Mouse (Mus musculus): ENCODE measurements around the gene 1700011L22Rik. TPM values are rescaled to one million over a fixed set of nuclear protein-coding genes. Genes with fewer than 3 reads are reported as not detected.

1700011L22Rik gene
- total RNA-seq, 2 experiments from 2014 or later: not detected

DNA sequence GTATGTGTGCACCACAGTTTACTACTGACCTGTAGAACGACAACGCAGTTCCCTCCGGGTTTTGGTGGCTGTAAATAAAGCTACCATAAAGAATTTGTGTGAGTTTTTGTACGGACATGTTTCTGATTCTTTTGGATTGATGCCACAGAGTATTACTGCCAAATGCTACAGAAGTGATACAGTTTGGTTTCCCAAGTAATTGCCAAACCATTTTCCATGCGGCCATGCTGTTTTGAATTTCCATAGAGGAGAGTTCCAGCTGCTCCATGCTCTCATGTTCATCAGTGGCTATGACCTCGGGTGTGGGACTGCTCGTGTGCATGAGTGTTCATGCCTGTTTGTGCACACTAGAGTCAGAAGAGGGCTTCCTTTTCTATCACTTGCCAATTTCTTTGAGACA lies 8.4 kb downstream of the 1700011L22Rik start:
- DNase-seq (ENCODE audit: low spot score in 2 of 2): no peak

DNA sequence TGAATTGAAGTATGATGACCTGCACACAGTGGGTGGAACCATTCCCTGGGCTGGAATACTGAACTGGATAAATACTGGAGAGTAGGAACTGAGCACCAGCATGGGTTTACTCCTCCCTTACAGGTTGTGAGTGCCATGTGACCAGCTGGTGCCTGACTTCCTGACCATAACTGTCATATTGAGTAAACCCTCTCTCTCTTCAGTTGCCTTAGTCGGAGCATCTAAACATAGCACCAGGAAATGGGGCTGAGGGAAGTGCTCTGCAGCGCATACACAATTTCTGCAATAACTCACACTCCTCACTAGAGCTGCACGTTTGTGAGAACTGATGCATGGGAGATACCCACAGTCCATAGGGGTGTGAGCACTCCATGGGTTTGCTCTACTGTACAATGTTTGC lies 9.1 kb downstream of the 1700011L22Rik start:
- DNase-seq (ENCODE audit: low spot score in 2 of 2): no peak

DNA sequence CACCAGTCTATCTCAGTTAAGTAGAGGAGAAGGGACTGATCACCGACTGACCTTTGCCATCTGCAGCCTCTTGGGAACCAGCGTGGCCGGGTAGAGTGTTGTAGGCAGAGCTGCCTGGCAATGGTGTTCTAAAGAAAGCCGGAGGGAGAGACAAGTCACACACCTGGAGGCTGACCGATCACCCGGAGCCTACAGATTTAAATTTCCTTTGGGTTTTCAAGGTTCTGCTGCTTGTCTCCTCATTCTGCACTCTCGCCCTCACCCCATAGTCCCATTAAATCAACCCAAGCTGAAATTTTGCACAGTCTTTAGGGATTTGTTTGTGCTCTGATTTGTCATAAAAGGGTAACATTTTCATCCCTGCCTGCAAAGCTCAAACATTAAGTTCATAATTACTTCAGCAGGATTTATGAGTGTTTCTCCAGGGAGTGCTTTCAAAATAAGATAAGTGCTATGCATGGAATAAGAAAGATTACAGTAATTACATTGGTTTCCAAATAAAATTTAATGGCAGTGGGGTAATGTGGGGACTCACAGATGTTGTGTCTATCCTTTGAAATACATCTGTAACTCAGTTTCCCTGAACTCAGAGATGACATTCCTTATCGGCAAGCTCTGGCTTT lies 19.0 kb downstream of the 1700011L22Rik start:
- DNase-seq (ENCODE audit: low spot score in 2 of 2): no peak

- no peak for DNase-seq (ENCODE audit: low spot score in 2 of 2)
Observed at GRCm38 (mm10) chr8:79227916-79228315, 20.5 kb downstream of the 1700011L22Rik start.

DNA sequence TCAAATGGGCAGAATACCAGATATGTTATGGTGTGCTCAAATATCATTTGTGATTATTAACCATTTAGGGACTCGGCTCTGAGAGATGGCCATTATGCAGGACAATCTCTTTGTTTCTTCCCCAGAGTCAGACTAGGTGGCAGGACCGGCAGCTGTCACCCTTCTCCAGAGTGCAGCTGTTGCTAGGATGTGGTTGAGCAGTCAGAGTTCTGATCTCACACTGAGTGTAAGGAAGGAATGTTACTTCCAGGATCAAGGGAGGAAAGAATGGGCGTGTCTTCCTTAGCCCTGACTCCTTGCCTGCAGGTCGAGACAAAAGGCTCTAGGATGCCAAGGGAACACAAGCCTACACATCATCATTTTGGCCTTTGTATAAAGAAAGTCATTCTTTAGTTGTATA lies 21.2 kb downstream of the 1700011L22Rik start:
- no peak for DNase-seq (ENCODE audit: low spot score in 2 of 2)

DNA sequence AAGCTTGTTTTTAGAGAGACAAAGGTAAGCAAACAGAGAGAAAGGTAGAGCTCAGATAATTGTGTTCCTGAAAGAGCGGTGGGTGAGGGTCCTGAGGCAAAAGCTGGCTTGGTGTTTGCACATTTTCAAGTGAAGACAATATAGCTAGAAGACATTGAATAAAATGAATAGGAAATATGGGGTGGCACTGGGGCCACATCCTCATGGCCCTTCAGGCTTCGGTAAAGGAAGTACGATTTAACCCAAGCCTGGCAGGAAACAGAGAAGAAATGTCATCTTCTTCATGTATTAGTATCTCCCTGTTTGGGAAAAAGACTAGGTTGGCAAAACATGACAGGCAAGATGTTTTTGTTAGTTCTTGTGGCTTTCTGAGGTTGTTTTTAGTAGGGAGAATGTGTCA lies 22.3 kb downstream of the 1700011L22Rik start:
- no peak for DNase-seq (ENCODE audit: low spot score in 2 of 2)

GRCm38 (mm10) chr8:79225586-79225985 lies 22.8 kb downstream of the 1700011L22Rik start:
- DNase-seq (ENCODE audit: low spot score in 2 of 2): no peak

GRCm38 (mm10) chr8:79224363-79224762 lies 24.0 kb downstream of the 1700011L22Rik start:
- no peak for DNase-seq (ENCODE audit: low spot score in 2 of 2)

DNA sequence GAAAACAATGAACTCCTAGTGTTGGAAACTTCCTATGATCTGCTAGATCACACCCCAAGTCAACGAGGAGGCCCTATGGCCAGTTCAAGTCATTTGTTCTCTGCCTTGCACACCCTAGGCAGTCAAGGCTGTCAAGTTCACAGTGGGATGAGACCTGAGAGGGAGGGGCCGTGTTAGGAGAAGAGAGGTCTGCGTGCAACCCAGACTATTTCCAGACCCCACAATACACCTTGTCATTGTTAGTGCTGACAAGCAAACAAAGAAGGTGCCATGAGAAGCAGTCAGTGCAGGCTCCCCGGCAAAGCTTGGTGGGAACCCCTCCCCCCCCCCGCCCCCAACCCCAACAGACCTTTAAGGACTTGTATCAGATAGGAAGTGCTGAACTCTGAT lies 25.6 kb downstream of the 1700011L22Rik start:
- DNase-seq (ENCODE audit: low spot score in 2 of 2): no peak

DNA sequence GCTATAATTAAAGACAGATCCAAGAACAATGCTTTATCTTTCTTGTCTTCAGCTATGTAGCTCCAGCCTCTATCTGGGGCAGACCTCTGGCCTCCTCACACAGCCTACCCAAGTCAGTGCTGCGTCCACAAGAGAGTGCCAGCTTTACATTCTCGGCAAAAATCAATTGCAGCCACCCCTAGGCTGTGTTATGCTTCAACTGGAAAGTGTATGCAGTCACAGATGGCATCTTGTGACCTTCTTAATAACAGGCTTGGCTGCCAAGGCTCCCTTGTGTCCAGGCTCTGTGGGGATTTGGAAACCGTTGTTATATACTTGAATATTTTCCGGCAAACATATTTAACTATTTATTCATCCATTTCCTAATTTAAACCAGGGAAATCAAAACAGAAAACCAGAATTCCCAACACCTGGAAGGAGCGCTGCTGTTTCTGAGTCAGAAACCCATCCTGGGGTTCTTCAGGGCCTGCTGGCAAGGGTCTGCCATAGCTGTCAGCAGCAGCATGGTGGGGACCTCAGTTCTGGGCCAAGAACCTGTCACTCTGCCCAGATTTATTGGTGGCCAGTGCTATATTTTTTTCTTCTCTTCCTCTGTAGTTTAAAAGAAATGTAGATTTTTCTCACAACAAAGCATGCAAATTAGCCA lies 26.1 kb downstream of the 1700011L22Rik start:
- no peak for DNase-seq (ENCODE audit: low spot score in 2 of 2)

DNA sequence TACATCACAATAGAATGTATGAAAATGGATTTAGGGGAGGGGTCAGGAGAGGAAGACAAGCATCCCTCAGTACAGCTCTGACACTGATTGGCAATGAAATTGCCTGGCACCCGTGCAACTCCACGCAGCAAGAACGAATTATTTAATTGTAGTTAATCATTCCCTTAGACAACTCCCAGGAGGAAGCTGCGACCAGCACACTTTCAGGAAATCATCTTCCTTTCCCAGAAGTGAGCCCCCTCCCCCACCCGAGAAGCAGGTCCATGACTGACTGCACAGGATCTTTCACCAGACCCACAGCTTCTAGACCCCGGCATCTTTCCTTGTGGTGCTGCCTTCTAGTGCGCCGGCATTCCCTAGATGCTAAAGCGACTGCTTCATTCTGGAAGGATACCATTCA lies 36.7 kb downstream of the 1700011L22Rik start:
- no peak for DNase-seq (ENCODE audit: low spot score in 2 of 2)

- DNase-seq (ENCODE audit: low spot score in 2 of 2): peak; percentile 33 to 36
Observed at GRCm38 (mm10) chr8:79209641-79210358, 38.6 kb downstream of the 1700011L22Rik start.

DNA sequence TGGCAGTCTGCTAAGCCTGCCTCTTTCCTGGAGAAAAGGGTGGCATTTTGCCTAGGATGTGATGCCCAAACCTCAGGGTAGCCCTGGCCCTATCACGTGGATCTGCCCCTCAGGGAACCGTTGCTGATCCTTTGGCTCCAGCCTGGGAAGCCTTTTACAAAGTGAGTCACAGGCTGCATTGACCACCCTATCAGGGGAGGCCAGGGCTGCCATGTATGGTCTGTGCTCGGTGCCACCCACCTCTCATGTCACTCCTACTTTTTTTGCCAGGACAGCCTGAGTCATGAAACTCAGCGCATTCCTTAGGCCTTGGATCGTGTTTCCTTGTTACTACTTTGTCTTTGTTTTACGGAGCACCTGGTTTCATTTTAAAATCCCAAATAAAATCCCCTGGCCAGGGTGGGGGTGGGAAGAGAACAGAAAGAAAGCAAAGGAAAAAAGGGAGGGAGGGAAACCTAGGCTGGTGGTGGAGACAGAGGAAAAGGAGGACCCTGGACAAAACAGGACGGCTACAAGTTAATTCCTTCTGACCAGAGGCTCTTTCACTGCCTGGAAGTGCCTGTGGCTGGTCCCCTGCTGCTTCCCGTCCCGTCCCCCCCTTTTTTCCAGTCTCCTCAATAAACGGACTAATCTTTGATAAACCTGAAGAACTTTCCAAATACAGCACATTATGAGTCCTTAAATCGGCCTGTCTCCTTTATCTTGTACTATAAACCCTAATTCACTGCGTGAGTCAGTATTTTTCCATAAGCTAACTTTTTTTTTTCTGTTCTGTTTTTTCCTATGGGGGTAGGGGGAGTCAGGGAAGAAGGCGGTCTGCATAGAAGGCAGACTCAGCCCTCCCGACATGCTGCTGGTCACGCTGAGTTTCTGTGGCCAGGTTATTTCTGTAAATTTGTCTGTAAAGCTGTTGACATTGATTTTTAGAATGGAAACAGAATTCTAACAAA lies 39.4 kb downstream of the 1700011L22Rik start:
- no peak for DNase-seq (ENCODE audit: low spot score in 2 of 2)

DNA sequence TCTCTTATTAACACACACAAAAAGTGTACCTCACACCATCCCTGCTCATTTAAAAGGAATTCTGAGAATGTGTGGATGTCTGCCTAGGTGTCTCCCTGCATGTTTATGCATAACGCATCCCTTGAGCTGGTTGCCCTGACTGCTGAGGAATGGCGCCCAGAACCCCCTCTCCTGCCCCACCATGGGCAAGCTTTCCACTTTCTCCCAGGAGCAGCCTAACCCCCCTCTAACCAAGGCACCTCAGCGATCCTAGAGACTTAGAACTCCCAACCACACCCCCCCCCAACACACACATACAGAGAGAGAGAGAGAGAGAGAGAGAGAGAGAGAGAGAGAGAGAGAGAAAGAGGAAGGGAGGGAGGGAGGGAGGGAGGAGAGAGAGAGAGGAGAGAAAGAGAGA lies 40.2 kb downstream of the 1700011L22Rik start:
- no peak for DNase-seq (ENCODE audit: low spot score in 2 of 2)

- no peak for DNase-seq (ENCODE audit: low spot score in 2 of 2)
Observed at GRCm38 (mm10) chr8:79206895-79207294, 41.5 kb downstream of the 1700011L22Rik start.

DNA sequence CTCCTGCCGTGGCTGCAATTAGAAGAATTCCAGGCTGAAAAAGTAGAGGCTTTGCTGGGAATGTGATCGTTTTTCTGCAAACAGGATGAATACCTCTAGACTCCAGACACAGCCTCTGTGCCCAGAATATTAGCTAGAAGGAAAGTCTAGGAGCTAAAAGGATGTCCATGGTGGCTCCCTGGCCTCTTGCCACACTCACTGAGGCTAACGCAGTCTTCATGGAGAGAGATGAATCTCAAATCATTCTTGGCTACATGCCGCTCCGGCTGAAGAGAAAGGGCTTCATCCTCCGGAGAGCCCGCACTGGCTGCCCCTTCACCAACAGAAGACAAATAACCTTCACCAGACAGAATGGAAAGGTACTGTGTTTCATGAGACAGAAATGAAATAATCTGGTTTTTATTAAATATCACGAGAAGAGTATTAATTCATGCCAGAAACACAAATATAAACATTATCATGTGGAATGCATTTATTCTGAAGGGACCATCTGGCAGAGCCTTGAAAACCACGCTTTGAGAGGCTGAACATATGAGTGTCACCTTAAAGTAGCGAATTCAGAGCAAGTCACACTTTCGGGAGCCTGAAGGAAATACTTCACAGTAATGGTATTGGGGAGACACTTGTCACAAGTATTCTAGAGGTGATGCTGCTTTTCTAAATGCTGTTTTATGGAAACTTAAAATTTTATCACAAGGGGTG lies 46.8 kb downstream of the 1700011L22Rik start:
- DNase-seq (ENCODE audit: low spot score in 2 of 2): no peak

GRCm38 (mm10) chr8:79198675-79199074 lies 49.7 kb downstream of the 1700011L22Rik start:
- no peak for DNase-seq (ENCODE audit: low spot score in 2 of 2)

GRCm38 (mm10) chr8:79196481-79196880 lies 51.9 kb downstream of the 1700011L22Rik start:
- no peak for DNase-seq (ENCODE audit: low spot score in 2 of 2)

DNA sequence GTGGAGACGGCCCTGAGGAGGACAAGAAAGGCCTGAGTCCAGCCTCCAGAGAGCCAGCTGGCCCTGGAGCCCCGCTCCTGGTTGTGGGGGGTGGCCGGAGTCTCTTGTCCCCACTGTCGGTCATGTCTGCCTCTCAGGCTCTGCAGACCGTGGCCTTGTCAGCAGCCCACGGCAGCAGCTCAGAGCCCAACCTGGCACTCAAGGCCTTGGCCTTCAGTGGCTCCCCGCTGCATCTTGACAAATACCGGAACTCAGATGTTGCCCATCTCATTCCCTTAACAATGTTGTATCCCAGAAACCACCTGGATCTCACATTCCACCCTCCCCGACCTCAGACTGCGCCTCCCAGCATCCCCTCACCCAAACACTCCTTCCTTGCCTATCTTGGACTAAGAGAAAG lies 58.3 kb downstream of the 1700011L22Rik start:
- no peak for DNase-seq (ENCODE audit: low spot score in 2 of 2)

GRCm38 (mm10) chr8:79185488-79185887 lies 62.9 kb downstream of the 1700011L22Rik start:
- DNase-seq (ENCODE audit: low spot score in 2 of 2): no peak

GRCm38 (mm10) chr8:79179678-79180077 lies 68.7 kb downstream of the 1700011L22Rik start:
- DNase-seq (ENCODE audit: low spot score in 2 of 2): no peak
